Mouse (Mus musculus) ES-Bruce4 (cell line): ENCODE measurements at regions not wholly inside any gene's neighbourhood (a gene's known extent, or its start where the extent isn't known, plus 50 kb on each side); places are given as distances from the start of the nearest gene placed in this dataset.

ENCODE experiments used
- CTCF ChIP-seq: IDR thresholded peaks from one replicate; pipeline ENCODE4 v1.8.1; 2011; ENCODE audit warnings: low read depth, low read length
- EP300 ChIP-seq: IDR thresholded peaks from 2 replicates; pipeline ENCODE4 v1.6.1; 2011; ENCODE audit warnings: low read depth, low read length; ENCODE audit not compliant: insufficient read depth
- POLR2A ChIP-seq: IDR thresholded peaks from one replicate; pipeline ENCODE4 v1.8.1; 2011; ENCODE audit warnings: low read length; ENCODE audit not compliant: insufficient read depth

DNA sequence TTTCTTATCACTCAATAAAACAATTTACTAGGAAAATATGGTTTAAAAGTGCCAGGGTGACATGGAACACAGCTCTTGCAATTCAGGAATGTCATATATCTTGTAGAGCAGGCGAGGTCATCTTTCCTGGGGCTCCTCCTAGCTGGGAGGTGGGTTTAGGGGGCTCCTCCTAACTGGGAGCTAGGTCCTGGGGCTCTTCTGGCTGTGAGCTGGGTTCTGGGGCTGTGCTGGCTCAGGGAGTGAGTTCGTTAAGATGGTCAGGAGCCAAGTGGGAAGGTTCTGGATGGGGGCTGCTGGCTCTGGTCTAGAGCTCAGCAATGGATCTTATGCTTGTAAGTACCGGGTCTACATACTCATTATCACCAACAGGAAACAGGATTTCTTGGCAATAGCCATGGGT is 306.8 kb upstream of the Rnaseh2b start:
- no peak for TF ChIP-seq POLR2A
- TF ChIP-seq CTCF, result no peak
- no peak for TF ChIP-seq EP300
